Mouse (Mus musculus) embryonic facial prominence, embryonic 15.5 days (tissue): ENCODE results near the gene Slc2a3. TPM values are rescaled to one million over a fixed set of nuclear protein-coding genes. Genes with fewer than 3 reads are reported as not detected.
"Not testable (repeated sequence)": the region's sequence is repeated elsewhere in the genome, so short reads cannot be mapped to it uniquely, and the experiment has no call there.

Source experiments
- ATAC-seq: fragments of 200-750 bp; cut with Nextera tagmentation; 2 replicates; pipeline ENCODE4 v1.8.0; 2017; ENCODE audit warnings: low read depth, moderate TSS enrichment; ENCODE audit not compliant: insufficient number of reproducible peaks, low FRiP score, low TSS enrichment
- H3K27ac ChIP-seq: fragments of 300-500 bp; sonication (generic); replicated peaks from 2 replicates; pipeline ENCODE4 v1.5.1; 2015; ENCODE audit warnings: mild to moderate bottlenecking, inconsistent platforms
- H3K27me3 ChIP-seq: fragments of 300-500 bp; sonication (generic); 2 replicates; pipeline ENCODE4 v1.6.1; 2015; ENCODE audit warnings: inconsistent platforms
- H3K36me3 ChIP-seq: fragments of 300-500 bp; sonication (generic); 2 replicates; pipeline ENCODE4 v1.6.1; 2015; ENCODE audit warnings: mild to moderate bottlenecking, inconsistent platforms
- H3K4me1 ChIP-seq: fragments of 300-500 bp; sonication (generic); 2 replicates; pipeline ENCODE4 v1.6.1; 2015; ENCODE audit warnings: inconsistent platforms
- H3K4me2 ChIP-seq: fragments of 300-500 bp; sonication (generic); replicated peaks from 2 replicates; pipeline ENCODE4 v1.6.1; 2015; ENCODE audit warnings: mild to moderate bottlenecking, inconsistent platforms
- H3K4me3 ChIP-seq: fragments of 300-500 bp; sonication (generic); replicated peaks from 2 replicates; pipeline ENCODE4 v1.5.1; 2015; ENCODE audit warnings: mild to moderate bottlenecking, inconsistent platforms
- H3K9ac ChIP-seq: fragments of 300-500 bp; sonication (generic); 2 replicates; pipeline ENCODE4 v1.6.1; 2015; ENCODE audit warnings: inconsistent platforms
- H3K9me3 ChIP-seq: fragments of 300-500 bp; sonication (generic); replicated peaks from 2 replicates; pipeline ENCODE4 v1.6.1; 2016; ENCODE audit warnings: inconsistent platforms
- WGBS: fragments of 180-500 bp; shearing (Covaris S2); methylation state at CpG from one replicate; pipeline ENCODE4 v1.1.7; 2015; 5-methylcytosine and 5-hydroxymethylcytosine counted together
- polyA plus RNA-seq: library from polyadenylated mRNA; unstranded; fragments of >200 nt; fragmentation: Nextera tagmentation; extraction: Ambion mirVana; gene quantifications from 2 replicates; pipeline ENCODE4 v1.2.1, GENCODE M21; 2015

Gene Slc2a3
- polyA plus RNA-seq, 1 experiment from 2014 or later: 40.2 TPM

- Histone ChIP-seq H3K4me3 (no peak overlapping the region), H3K9ac (no peak overlapping the region), H3K27ac (peak overlapping the region; percentile 58; the same call in 1 of the 2 replicates), H3K36me3 (no peaks in the 10 kb centered on the region), H3K4me1 (0 out of 2 replicates have a peak, but pooled peaks cover 6% of the 10 kb centered on the region), H3K4me2 (no peak overlapping the region), H3K27me3 (no peaks in the 10 kb centered on the region), H3K9me3 (no peaks in the 10 kb centered on the region)
- 18% methylated on average over 1 of the region's 1 CpGs for WGBS
- no peak for ATAC-seq
Observed at GRCm38 (mm10) chr6:122703706-122704105, 97.7 kb downstream of the Slc2a3 start.

- no peak overlapping the region for H3K9ac ChIP-seq
- H3K9me3 ChIP-seq: no peaks in the 10 kb centered on the region
- H3K27ac ChIP-seq: peak overlapping the region; percentile 89; the same call in 1 of the 2 replicates
- H3K27me3 ChIP-seq: no peaks in the 10 kb centered on the region
- H3K36me3 ChIP-seq: no peaks in the 10 kb centered on the region
- ATAC-seq: no peak
- 0 out of 2 replicates have a peak, but pooled peaks cover 6% of the 10 kb centered on the region for H3K4me1 ChIP-seq
- H3K4me3 ChIP-seq: no peak overlapping the region
- WGBS: 12% methylated on average over 6 of the region's 6 CpGs
- H3K4me2 ChIP-seq: peak overlapping the region; percentile 54
Observed at GRCm38 (mm10) chr6:122703251-122703650, 98.2 kb downstream of the Slc2a3 start.

- peak; percentile 86 for ATAC-seq
- Histone ChIP-seq H3K9me3 (no peaks in the 10 kb centered on the region), H3K4me3 (peak overlapping the region; percentile 36), H3K27ac (peak overlapping the region; percentile 89), H3K9ac (no peak overlapping the region), H3K36me3 (no peaks in the 10 kb centered on the region), H3K4me2 (peak overlapping the region; percentile 54), H3K27me3 (no peaks in the 10 kb centered on the region), H3K4me1 (0 out of 2 replicates have a peak, but pooled peaks cover 6% of the 10 kb centered on the region)
- 2% methylated on average over 20 of the region's 20 CpGs for WGBS
Observed at GRCm38 (mm10) chr6:122702480-122703124, 98.8 kb downstream of the Slc2a3 start.

- no peak for ATAC-seq
- Histone ChIP-seq H3K36me3 (no peaks in the 10 kb centered on the region), H3K9me3 (no peaks in the 10 kb centered on the region), H3K27ac (peak overlapping the region; percentile 89), H3K4me2 (no peak overlapping the region), H3K4me3 (no peak overlapping the region), H3K9ac (no peak overlapping the region), H3K27me3 (no peaks in the 10 kb centered on the region), H3K4me1 (0 out of 2 replicates have a peak, but pooled peaks cover 6% of the 10 kb centered on the region)
- WGBS: 65% methylated on average over 5 of the region's 5 CpGs
Observed at GRCm38 (mm10) chr6:122701816-122702215, 99.6 kb downstream of the Slc2a3 start.

- not testable (repeated sequence) for H3K4me1 ChIP-seq, H3K4me2 ChIP-seq, H3K27ac ChIP-seq, ATAC-seq, H3K27me3 ChIP-seq, H3K4me3 ChIP-seq, H3K36me3 ChIP-seq, H3K9ac ChIP-seq, H3K9me3 ChIP-seq
- WGBS: 76% methylated on average over 2 of the region's 2 CpGs
Observed at GRCm38 (mm10) chr6:122699628-122700027, 101.8 kb downstream of the Slc2a3 start.

- ATAC-seq: no peak
- no peak overlapping the region for H3K27ac ChIP-seq
- H3K4me3 ChIP-seq: no peak overlapping the region
- H3K27me3 ChIP-seq: no peaks in the 10 kb centered on the region
- no peaks in the 10 kb centered on the region for H3K4me1 ChIP-seq
- no peaks in the 10 kb centered on the region for H3K36me3 ChIP-seq
- no peak overlapping the region for H3K9ac ChIP-seq
- no peak overlapping the region for H3K4me2 ChIP-seq
- no peaks in the 10 kb centered on the region for H3K9me3 ChIP-seq
- 87% methylated on average over 3 of the region's 3 CpGs for WGBS
Observed at GRCm38 (mm10) chr6:122695398-122695797, 106.0 kb downstream of the Slc2a3 start.

- Histone ChIP-seq H3K4me1 (no peaks in the 10 kb centered on the region), H3K9me3 (no peaks in the 10 kb centered on the region), H3K4me3 (no peak overlapping the region), H3K36me3 (no peaks in the 10 kb centered on the region), H3K9ac (no peak overlapping the region), H3K27ac (no peak overlapping the region), H3K27me3 (no peaks in the 10 kb centered on the region), H3K4me2 (no peak overlapping the region)
- ATAC-seq: no peak
- WGBS: 78% methylated on average over 5 of the region's 5 CpGs
Observed at GRCm38 (mm10) chr6:122690082-122690481, 111.4 kb downstream of the Slc2a3 start.

GRCm38 (mm10) chr6:122689411-122690055 lies 111.9 kb downstream of the Slc2a3 start:
- H3K27ac ChIP-seq: no peak overlapping the region
- H3K4me1 ChIP-seq: no peaks in the 10 kb centered on the region
- H3K9ac ChIP-seq: no peak overlapping the region
- ATAC-seq: no peak
- H3K4me3 ChIP-seq: no peak overlapping the region
- WGBS: 72% methylated on average over 6 of the region's 6 CpGs
- H3K4me2 ChIP-seq: no peak overlapping the region
- H3K27me3 ChIP-seq: no peaks in the 10 kb centered on the region
- no peaks in the 10 kb centered on the region for H3K9me3 ChIP-seq
- no peaks in the 10 kb centered on the region for H3K36me3 ChIP-seq

GRCm38 (mm10) chr6:122686709-122687108 lies 114.7 kb downstream of the Slc2a3 start:
- Histone ChIP-seq H3K27me3 (no peaks in the 10 kb centered on the region), H3K4me1 (no peaks in the 10 kb centered on the region), H3K27ac (no peak overlapping the region), H3K4me2 (no peak overlapping the region), H3K9ac (no peak overlapping the region), H3K9me3 (no peaks in the 10 kb centered on the region), H3K4me3 (no peak overlapping the region), H3K36me3 (no peaks in the 10 kb centered on the region)
- ATAC-seq: no peak
- WGBS: 87% methylated on average over 13 of the region's 13 CpGs

- Histone ChIP-seq H3K9ac (no peak overlapping the region), H3K36me3 (no peaks in the 10 kb centered on the region), H3K4me2 (no peak overlapping the region), H3K4me3 (no peak overlapping the region), H3K27ac (no peak overlapping the region), H3K9me3 (no peaks in the 10 kb centered on the region), H3K4me1 (no peaks in the 10 kb centered on the region), H3K27me3 (no peaks in the 10 kb centered on the region)
- WGBS: 90% methylated on average over 3 of the region's 3 CpGs
- ATAC-seq: no peak
Observed at GRCm38 (mm10) chr6:122682646-122683045, 118.8 kb downstream of the Slc2a3 start.
